ENCODE assay signal across 8 mouse cellular contexts in genomic region chr11:96736361-96736760, GRCm38 (mm10). TPM values are rescaled to one million over a fixed set of nuclear protein-coding genes. Genes with fewer than 3 reads are reported as not detected.
DNase-seq lines count a peak whose midpoint lies in the region; ATAC-seq and TF ChIP-seq lines count a peak whose summit lies in the region.

No protein-coding gene starts in this region.

- H3K4me3 ChIP-seq in left cerebral cortex, adult 2 months, result peak overlapping the region; percentile 17
- peak overlapping the region; percentile 13 for H3K4me3 ChIP-seq in forebrain, embryonic 13.5 days
- H3K4me3 ChIP-seq in liver, postnatal 0 days (ENCODE audit: low read depth, low read length), result no peak overlapping the region
- no peak overlapping the region; the same call in 1 of the 2 replicates for H3K4me3 ChIP-seq in stomach, embryonic 15.5 days (replicated peaks)

- 10% methylated on average over 11 of the region's 11 CpGs for WGBS in forebrain, embryonic 13.5 days
- 40% methylated on average over 11 of the region's 11 CpGs for WGBS in liver, postnatal 0 days (ENCODE audit: insufficient replicate concordance)
- 24% methylated on average over 11 of the region's 11 CpGs for WGBS in stomach, embryonic 15.5 days

- intact Hi-C loops in left cerebral cortex, adult 2 months (cut with DNase I), result loop anchor here (5.0 kb wide), 2 partner anchors 54 to 459 kb away; no protein-coding TSS in a partner anchor

- TF ChIP-seq CTCF in left cerebral cortex, adult 2 months (IDR thresholded peaks at IDR 0.05), result no peak
- no peak for TF ChIP-seq CTCF in liver, postnatal 0 days (IDR thresholded peaks at IDR 0.05; ENCODE audit: low read depth)

- TF ChIP-seq EP300 in liver, postnatal 0 days (IDR thresholded peaks at IDR 0.05; ENCODE audit: low read depth), result no peak

- no peak for ATAC-seq in forebrain, embryonic 13.5 days
- ATAC-seq in liver, postnatal 0 days, result no peak
- ATAC-seq in stomach, embryonic 15.5 days (ENCODE audit: insufficient read depth, low FRiP score, low read depth), result no peak

- H3K4me2 ChIP-seq in forebrain, embryonic 13.5 days, result peak overlapping the region; percentile 53
- H3K4me2 ChIP-seq in liver, postnatal 0 days (ENCODE audit: low read depth, low read length), result peak overlapping the region; percentile 46
- peak overlapping the region; percentile 45 for H3K4me2 ChIP-seq in stomach, embryonic 15.5 days

- H3K27me3 ChIP-seq in forebrain, embryonic 13.5 days, result peaks cover 51% of the 10 kb centered on the region
- H3K27me3 ChIP-seq in liver, postnatal 0 days (ENCODE audit: insufficient read depth, low read length), result peaks cover 8% of the 10 kb centered on the region
- H3K27me3 ChIP-seq in stomach, embryonic 15.5 days (replicated peaks), result 0 out of 2 replicates have a peak, but pooled peaks cover 7% of the 10 kb centered on the region

- peak overlapping the region; percentile 12; the same call in 1 of the 2 replicates for H3K9ac ChIP-seq in forebrain, embryonic 13.5 days
- 0 out of 2 replicates have a peak overlapping the region, but pooled peaks have one; percentile 18 for H3K9ac ChIP-seq in liver, postnatal 0 days (replicated peaks)
- H3K9ac ChIP-seq in stomach, embryonic 15.5 days, result no peak overlapping the region

- H3K9me3 ChIP-seq in forebrain, embryonic 13.5 days (replicated peaks), result no peaks in the 10 kb centered on the region
- no peaks in the 10 kb centered on the region for H3K9me3 ChIP-seq in liver, postnatal 0 days (ENCODE audit: low read length)
- H3K9me3 ChIP-seq in stomach, embryonic 15.5 days, result no peaks in the 10 kb centered on the region

- H3K36me3 ChIP-seq in forebrain, embryonic 13.5 days (ENCODE audit: poor library complexity, severe bottlenecking), result no peaks in the 10 kb centered on the region
- H3K36me3 ChIP-seq in liver, postnatal 0 days (replicated peaks; ENCODE audit: insufficient read depth, low read length), result no peaks in the 10 kb centered on the region
- no peaks in the 10 kb centered on the region for H3K36me3 ChIP-seq in stomach, embryonic 15.5 days

- no peak overlapping the region for H3K27ac ChIP-seq in left cerebral cortex, adult 2 months
- no peak overlapping the region for H3K27ac ChIP-seq in forebrain, embryonic 13.5 days
- H3K27ac ChIP-seq in liver, postnatal 0 days (ENCODE audit: low read depth), result no peak overlapping the region
- no peak overlapping the region for H3K27ac ChIP-seq in stomach, embryonic 15.5 days

- no peak for DNase-seq in left cerebral cortex, adult 2 months (ENCODE audit: extremely low spot score in 1 of 2, low spot score in 2 of 2)
- no peak for DNase-seq in left cerebral cortex, adult 8-10 months (ENCODE audit: low spot score in 2 of 2)
- no peak for DNase-seq in liver, postnatal 0 days
- DNase-seq in layer of hippocampus, postnatal 36 days, result no peak
- DNase-seq in left cerebral cortex, adult 9 months (ENCODE audit: low spot score in 2 of 2), result no peak
- no peak for DNase-seq in gastrocnemius, adult 8-10 months (ENCODE audit: low spot score in 2 of 2)

- peaks cover 33% of the 10 kb centered on the region for H3K4me1 ChIP-seq in forebrain, embryonic 13.5 days
- H3K4me1 ChIP-seq in liver, postnatal 0 days (ENCODE audit: insufficient read depth), result no peaks in the 10 kb centered on the region
- H3K4me1 ChIP-seq in stomach, embryonic 15.5 days, result peaks cover 8% of the 10 kb centered on the region; the same call in 1 of the 2 replicates

RNA-seq across cellular contexts. Expression of gene Snx11, which starts 41.0 kb away (rescaled TPM):
- 10 to 100 TPM; 49.7 to 52.2 TPM for total RNA-seq in left cerebral cortex, adult 2 months (2021)
- 10 to 100 TPM; 38.4 to 49.2 (median 44.4) TPM for total RNA-seq in left cerebral cortex, adult 8-10 months (2022)
- polyA plus RNA-seq in forebrain, embryonic 13.5 days (2015; fragmentation: Nextera tagmentation; extraction: Ambion mirVana), result 36.2 and 43.0 TPM in 2 replicates
- polyA plus RNA-seq in liver, postnatal 0 days (2015; fragmentation: Nextera tagmentation; extraction: Ambion mirVana), result 7.0 and 7.5 TPM in 2 replicates
- 16.5 and 17.4 TPM in 2 replicates for polyA plus RNA-seq in stomach, embryonic 15.5 days (2015; fragmentation: Nextera tagmentation; extraction: Ambion mirVana)
- 10 to 100 TPM; 51.0 to 54.4 TPM for total RNA-seq in layer of hippocampus, postnatal 36 days (2021)
- 10 to 100 TPM in 3 of 4 experiments, 1 to 10 TPM in 1; 7.7 to 12.0 (median 11.0) TPM for total RNA-seq in gastrocnemius, adult 8-10 months (2022)

RNA-seq across cellular contexts. Expression of gene Cbx1, which starts 52.6 kb away (rescaled TPM):
- total RNA-seq in left cerebral cortex, adult 2 months (2021), result 10 to 100 TPM; 45.5 to 46.5 TPM
- 10 to 100 TPM; 36.5 to 43.3 (median 38.9) TPM for total RNA-seq in left cerebral cortex, adult 8-10 months (2022)
- polyA plus RNA-seq in forebrain, embryonic 13.5 days (2015; fragmentation: Nextera tagmentation; extraction: Ambion mirVana), result 156 and 175 TPM in 2 replicates
- 20.7 and 24.9 TPM in 2 replicates for polyA plus RNA-seq in liver, postnatal 0 days (2015; fragmentation: Nextera tagmentation; extraction: Ambion mirVana)
- 99.1 and 99.2 TPM in 2 replicates for polyA plus RNA-seq in stomach, embryonic 15.5 days (2015; fragmentation: Nextera tagmentation; extraction: Ambion mirVana)
- total RNA-seq in layer of hippocampus, postnatal 36 days (2021), result 10 to 100 TPM; 52.4 to 54.9 TPM
- total RNA-seq in gastrocnemius, adult 8-10 months (2022), result 10 to 100 TPM; 33.3 to 37.5 (median 35.5) TPM

Comparison
In these comparisons a context has a peak if more than half of its experiments do, and no peak if none do; other contexts are left out.
1. H3K4me3 ChIP-seq: peak in left cerebral cortex, adult 2 months (single experiment) and forebrain, embryonic 13.5 days (single experiment); none in liver, postnatal 0 days (single experiment) and stomach, embryonic 15.5 days (single experiment).
2. Peak in every context shown above with its lines, with median percentiles within 50 percentile points of each other: H3K4me2 ChIP-seq.